Mouse (Mus musculus): ENCODE results near the gene Smcr8. TPM values are rescaled to one million over a fixed set of nuclear protein-coding genes. Genes with fewer than 3 reads are reported as not detected.

Smcr8 gene
- polyA plus RNA-seq, 1 experiment from 2014 or later, result 7.9 TPM

GRCm38 (mm10) chr11:60775578-60775977 lies 1.7 kb upstream of the Smcr8 start:
- Histone ChIP-seq H3K9ac (ENCODE audit: low read length) (peak overlapping the region; percentile 80; the same call in 1 of the 2 replicates), H3K27ac (ENCODE audit: low read depth, low read length) (no peak overlapping the region), H3K4me2 (ENCODE audit: low read length) (peak overlapping the region; percentile 82), H3K9me3 (replicated peaks; ENCODE audit: control insufficient read depth, low read length) (no peaks in the 10 kb centered on the region), H3K4me3 (ENCODE audit: low read depth, low read length) (peak overlapping the region; percentile 87), H3K36me3 (ENCODE audit: control insufficient read depth, insufficient read depth, low read length) (peaks cover 14% of the 10 kb centered on the region; the same call in 1 of the 2 replicates), H3K27me3 (replicated peaks; ENCODE audit: control insufficient read depth, insufficient read depth, low read length) (no peaks in the 10 kb centered on the region), H3K4me1 (ENCODE audit: control insufficient read depth, insufficient read depth, low read length) (peaks cover 38% of the 10 kb centered on the region)
- ATAC-seq (no peak), DNase-seq (ENCODE audit: low spot score) (no peak)
- WGBS, result 47% methylated on average over 6 of the region's 6 CpGs

DNA sequence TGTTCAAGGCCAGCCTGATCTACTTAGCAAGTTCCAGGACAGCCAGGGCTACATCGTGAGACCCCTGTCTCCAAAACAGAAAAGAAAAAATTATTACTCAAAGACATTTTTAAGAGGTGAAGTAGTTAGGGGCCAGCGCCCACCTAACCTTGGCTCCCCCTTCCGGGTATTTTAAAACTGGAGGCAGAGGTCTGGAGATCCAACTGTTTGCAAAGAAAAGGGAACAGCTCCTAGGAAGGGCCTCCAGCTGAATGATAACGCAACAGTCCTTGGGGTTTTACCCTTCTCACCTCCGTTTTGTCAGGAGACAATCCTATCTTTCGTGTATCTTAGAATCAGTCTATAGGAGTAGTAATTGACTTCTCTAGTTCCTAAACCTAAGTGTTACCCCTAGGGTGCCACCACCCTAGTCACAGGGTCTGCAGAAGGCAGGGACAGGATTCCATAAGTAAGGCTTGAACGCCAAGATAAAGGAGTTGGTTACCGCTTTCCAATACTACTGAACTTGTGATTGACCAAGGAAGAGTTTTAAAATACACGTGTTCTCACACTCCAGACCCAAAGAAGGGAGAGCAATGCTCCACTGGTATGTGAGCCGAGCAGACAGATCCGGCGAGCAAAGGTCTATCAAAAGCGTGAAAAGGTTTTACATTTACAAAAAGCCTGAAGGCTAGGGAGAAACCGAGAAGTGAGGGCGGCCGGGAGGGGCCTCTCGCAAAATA lies 1.1 kb upstream of the Smcr8 start:
- peak overlapping the region; percentile 80 for H3K9ac ChIP-seq (ENCODE audit: low read length)
- H3K4me3 ChIP-seq (ENCODE audit: low read depth, low read length), result peak overlapping the region; percentile 87
- H3K27ac ChIP-seq (ENCODE audit: low read depth, low read length), result no peak overlapping the region
- no peaks in the 10 kb centered on the region for H3K27me3 ChIP-seq (replicated peaks; ENCODE audit: control insufficient read depth, insufficient read depth, low read length)
- H3K4me2 ChIP-seq (ENCODE audit: low read length), result peak overlapping the region; percentile 82
- DNase-seq (ENCODE audit: low spot score), result no peak
- no peak for ATAC-seq
- H3K36me3 ChIP-seq (ENCODE audit: control insufficient read depth, insufficient read depth, low read length), result peaks cover 14% of the 10 kb centered on the region; the same call in 1 of the 2 replicates
- H3K9me3 ChIP-seq (replicated peaks; ENCODE audit: control insufficient read depth, low read length), result no peaks in the 10 kb centered on the region
- WGBS, result 7% methylated on average over 17 of the region's 17 CpGs
- peaks cover 45% of the 10 kb centered on the region for H3K4me1 ChIP-seq (ENCODE audit: control insufficient read depth, insufficient read depth, low read length)

DNA sequence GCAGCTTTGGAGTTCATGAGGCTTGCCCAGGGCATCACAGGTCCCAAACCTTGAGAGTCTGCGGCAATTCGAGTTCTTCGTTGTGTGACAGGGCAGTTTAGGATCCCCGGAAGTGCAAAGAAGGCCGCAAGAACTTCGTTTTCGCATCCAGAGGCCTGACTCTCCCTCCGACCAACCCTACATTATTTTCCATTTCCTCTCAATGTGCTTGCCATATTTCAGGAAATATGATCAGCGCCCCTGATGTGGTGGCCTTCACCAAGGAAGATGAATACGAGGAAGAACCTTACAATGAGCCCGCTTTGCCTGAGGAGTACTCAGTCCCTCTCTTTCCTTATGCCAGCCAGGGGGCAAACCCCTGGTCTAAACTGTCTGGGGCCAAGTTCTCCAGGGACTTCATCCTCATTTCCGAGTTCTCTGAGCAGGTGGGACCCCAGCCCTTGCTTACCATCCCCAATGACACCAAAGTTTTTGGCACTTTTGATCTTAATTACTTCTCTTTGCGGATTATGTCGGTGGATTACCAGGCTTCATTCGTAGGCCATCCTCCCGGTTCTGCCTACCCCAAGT lies 562 bp downstream of the Smcr8 start:
- WGBS, result 31% methylated on average over 16 of the region's 16 CpGs
- no peak overlapping the region; the same call in 1 of the 2 replicates for H3K27ac ChIP-seq (ENCODE audit: low read depth, low read length)
- H3K4me2 ChIP-seq (ENCODE audit: low read length), result peak overlapping the region; percentile 82
- H3K4me1 ChIP-seq (ENCODE audit: control insufficient read depth, insufficient read depth, low read length), result peaks cover 60% of the 10 kb centered on the region
- no peaks in the 10 kb centered on the region for H3K9me3 ChIP-seq (replicated peaks; ENCODE audit: control insufficient read depth, low read length)
- H3K4me3 ChIP-seq (ENCODE audit: low read depth, low read length), result peak overlapping the region; percentile 87
- H3K36me3 ChIP-seq (ENCODE audit: control insufficient read depth, insufficient read depth, low read length), result peaks cover 24% of the 10 kb centered on the region; the same call in 1 of the 2 replicates
- DNase-seq (ENCODE audit: low spot score), result no peak
- H3K9ac ChIP-seq (ENCODE audit: low read length), result peak overlapping the region; percentile 80
- no peaks in the 10 kb centered on the region for H3K27me3 ChIP-seq (replicated peaks; ENCODE audit: control insufficient read depth, insufficient read depth, low read length)
- ATAC-seq, result no peak

- no peak for ATAC-seq
- H3K27ac ChIP-seq (ENCODE audit: low read depth, low read length), result no peak overlapping the region
- H3K4me3 ChIP-seq (ENCODE audit: low read depth, low read length), result no peak overlapping the region
- no peaks in the 10 kb centered on the region for H3K9me3 ChIP-seq (replicated peaks; ENCODE audit: control insufficient read depth, low read length)
- no peak overlapping the region; the same call in 1 of the 2 replicates for H3K9ac ChIP-seq (ENCODE audit: low read length)
- H3K4me2 ChIP-seq (ENCODE audit: low read length), result peak overlapping the region; percentile 38
- WGBS, result 90% methylated on average over 10 of the region's 10 CpGs
- DNase-seq (ENCODE audit: low spot score), result no peak
- peaks cover 40% of the 10 kb centered on the region for H3K36me3 ChIP-seq (ENCODE audit: control insufficient read depth, insufficient read depth, low read length)
- no peaks in the 10 kb centered on the region for H3K27me3 ChIP-seq (replicated peaks; ENCODE audit: control insufficient read depth, insufficient read depth, low read length)
- H3K4me1 ChIP-seq (ENCODE audit: control insufficient read depth, insufficient read depth, low read length), result peaks cover 61% of the 10 kb centered on the region
These were observed 2.4 kb downstream of the Smcr8 start for GRCm38 (mm10) chr11:60779673-60780189.

DNA sequence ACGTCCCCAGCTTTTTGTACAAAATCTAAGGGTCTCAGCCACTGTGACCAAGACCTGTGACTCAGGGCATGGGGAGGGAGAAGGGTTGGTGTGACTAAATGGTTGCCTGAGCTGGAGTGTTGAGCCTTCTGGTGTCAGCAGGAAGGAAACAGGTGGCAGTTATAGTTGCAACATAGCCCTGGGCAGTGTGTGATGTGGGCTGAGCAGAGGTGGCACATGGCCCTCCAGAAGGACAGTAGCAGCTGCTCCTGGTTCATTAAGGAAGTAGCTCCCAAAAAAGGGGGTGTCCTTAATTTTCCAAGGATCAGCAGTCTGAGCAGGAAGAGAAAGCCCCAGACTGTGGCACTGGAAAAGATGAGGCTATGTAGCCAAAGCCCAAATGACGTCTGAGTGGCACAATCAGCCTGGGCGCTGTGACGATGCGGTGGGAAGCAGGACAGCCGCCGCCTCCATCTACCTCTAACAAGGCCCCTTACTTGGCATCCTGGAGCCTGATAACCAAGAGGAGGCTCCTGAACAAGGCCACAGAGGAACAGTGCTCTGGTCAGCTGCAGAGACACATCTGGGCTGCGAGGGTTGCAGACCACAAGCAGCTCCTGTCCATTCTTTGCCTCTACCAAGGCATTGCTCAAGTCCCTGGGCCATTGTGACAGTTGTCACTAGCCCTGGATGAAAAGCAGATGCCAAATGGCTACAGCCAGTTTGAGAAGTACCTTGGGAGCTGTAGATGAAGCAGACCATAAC lies 7.0 kb downstream of the Smcr8 start:
- H3K27ac ChIP-seq (ENCODE audit: low read depth, low read length), result no peak overlapping the region
- H3K4me1 ChIP-seq (ENCODE audit: control insufficient read depth, insufficient read depth, low read length), result peaks cover 35% of the 10 kb centered on the region
- H3K4me3 ChIP-seq (ENCODE audit: low read depth, low read length), result no peak overlapping the region
- no peak for ATAC-seq
- no peak for DNase-seq (ENCODE audit: low spot score)
- no peak overlapping the region for H3K4me2 ChIP-seq (ENCODE audit: low read length)
- no peaks in the 10 kb centered on the region for H3K27me3 ChIP-seq (replicated peaks; ENCODE audit: control insufficient read depth, insufficient read depth, low read length)
- H3K36me3 ChIP-seq (ENCODE audit: control insufficient read depth, insufficient read depth, low read length), result peaks cover 74% of the 10 kb centered on the region
- WGBS, result 92% methylated on average over 8 of the region's 8 CpGs
- no peak overlapping the region for H3K9ac ChIP-seq (ENCODE audit: low read length)
- H3K9me3 ChIP-seq (replicated peaks; ENCODE audit: control insufficient read depth, low read length), result no peaks in the 10 kb centered on the region

GRCm38 (mm10) chr11:60787595-60787994 lies 10.3 kb downstream of the Smcr8 start:
- peaks cover 67% of the 10 kb centered on the region for H3K36me3 ChIP-seq (ENCODE audit: control insufficient read depth, insufficient read depth, low read length)
- DNase-seq (ENCODE audit: low spot score), result no peak
- 68% methylated on average over 1 of the region's 1 CpGs for WGBS

DNA sequence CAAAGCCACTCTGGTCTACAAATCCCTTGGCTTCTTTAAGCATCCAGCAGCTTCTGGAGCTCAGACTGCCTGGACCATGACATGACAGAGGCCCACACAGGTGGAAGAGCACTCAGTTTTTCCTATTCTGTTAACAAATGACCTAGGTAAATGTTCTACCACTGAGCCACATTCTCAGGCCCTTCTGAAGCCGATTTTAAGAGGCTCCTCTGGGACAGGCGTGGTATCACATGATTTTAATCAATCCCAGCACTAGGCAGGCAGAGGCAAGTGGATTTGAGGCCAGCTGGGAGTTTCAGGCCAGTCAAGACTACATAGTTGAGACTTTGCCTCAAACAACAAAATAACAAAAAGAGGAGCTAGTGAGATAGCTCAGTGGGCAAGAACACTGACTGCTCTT lies 13.1 kb downstream of the Smcr8 start:
- Histone ChIP-seq H3K4me3 (ENCODE audit: low read depth, low read length) (no peak overlapping the region), H3K9ac (ENCODE audit: low read length) (no peak overlapping the region), H3K4me2 (ENCODE audit: low read length) (no peak overlapping the region), H3K27me3 (replicated peaks; ENCODE audit: control insufficient read depth, insufficient read depth, low read length) (no peaks in the 10 kb centered on the region), H3K27ac (ENCODE audit: low read depth, low read length) (no peak overlapping the region), H3K4me1 (ENCODE audit: control insufficient read depth, insufficient read depth, low read length) (no peaks in the 10 kb centered on the region), H3K36me3 (ENCODE audit: control insufficient read depth, insufficient read depth, low read length) (peaks cover 54% of the 10 kb centered on the region), H3K9me3 (replicated peaks; ENCODE audit: control insufficient read depth, low read length) (no peaks in the 10 kb centered on the region)
- ATAC-seq, result no peak
- no peak for DNase-seq (ENCODE audit: low spot score)
- 90% methylated on average over 2 of the region's 2 CpGs for WGBS

More at GRCm38 (mm10) chr11:60787595-60787994, 10.3 kb downstream of the Smcr8 start:
- H3K27ac ChIP-seq (ENCODE audit: low read depth, low read length), result no peak overlapping the region
- no peaks in the 10 kb centered on the region for H3K9me3 ChIP-seq (replicated peaks; ENCODE audit: control insufficient read depth, low read length)
- H3K4me2 ChIP-seq (ENCODE audit: low read length), result no peak overlapping the region
- H3K27me3 ChIP-seq (replicated peaks; ENCODE audit: control insufficient read depth, insufficient read depth, low read length), result no peaks in the 10 kb centered on the region
- no peak overlapping the region for H3K4me3 ChIP-seq (ENCODE audit: low read depth, low read length)
- 0 out of 2 replicates have a peak, but pooled peaks cover 3% of the 10 kb centered on the region for H3K4me1 ChIP-seq (ENCODE audit: control insufficient read depth, insufficient read depth, low read length)
- H3K9ac ChIP-seq (ENCODE audit: low read length), result no peak overlapping the region
- no peak for ATAC-seq

DNA sequence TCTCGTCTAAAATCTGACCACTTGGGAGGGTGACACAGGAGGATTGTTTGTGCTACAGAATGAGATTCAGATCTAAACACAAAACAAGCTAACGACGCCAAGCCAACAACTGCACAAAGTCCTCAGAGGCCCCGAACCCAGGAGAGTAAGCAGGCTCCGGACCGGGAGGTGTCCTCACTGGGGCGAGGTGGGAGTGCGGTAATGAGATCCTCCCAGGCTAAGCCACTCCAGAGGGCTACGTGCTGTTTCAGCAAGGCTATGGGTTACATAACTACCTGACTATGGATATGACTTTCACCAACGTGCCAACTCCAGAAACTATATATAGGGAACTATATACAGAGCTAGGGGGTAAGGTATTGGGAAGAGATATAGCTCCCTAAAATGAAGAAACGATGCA lies 19.0 kb downstream of the Smcr8 start:
- H3K4me3 ChIP-seq (ENCODE audit: low read depth, low read length), result no peak overlapping the region
- peaks cover 23% of the 10 kb centered on the region for H3K36me3 ChIP-seq (ENCODE audit: control insufficient read depth, insufficient read depth, low read length)
- DNase-seq (ENCODE audit: low spot score) (no peak), ATAC-seq (no peak)
- H3K9ac ChIP-seq (ENCODE audit: low read length), result no peak overlapping the region
- 90% methylated on average over 11 of the region's 11 CpGs for WGBS
- no peak overlapping the region for H3K27ac ChIP-seq (ENCODE audit: low read depth, low read length)
- H3K4me1 ChIP-seq (ENCODE audit: control insufficient read depth, insufficient read depth, low read length), result no peaks in the 10 kb centered on the region
- no peaks in the 10 kb centered on the region for H3K9me3 ChIP-seq (replicated peaks; ENCODE audit: control insufficient read depth, low read length)
- no peak overlapping the region for H3K4me2 ChIP-seq (ENCODE audit: low read length)
- H3K27me3 ChIP-seq (replicated peaks; ENCODE audit: control insufficient read depth, insufficient read depth, low read length), result no peaks in the 10 kb centered on the region
